Mouse (Mus musculus): ENCODE results near the gene Zfp800.
A peak's percentile ranks its signal among the peaks of the same experiment; 100 is the strongest.

The Zfp800 gene

GRCm38 (mm10) chr6:28397681-28398203 lies at the start of gene Zfp800:
Gene Zfp800 (minus strand): TSS chr6:28398005.
- DNase-seq (ENCODE audit: low spot score) = no peak

GRCm38 (mm10) chr6:28431538-28431855 lies 33.7 kb upstream of the Zfp800 start:
- no peak for DNase-seq (ENCODE audit: low spot score)

- DNase-seq (ENCODE audit: low spot score) = no peak
Observed at GRCm38 (mm10) chr6:28430795-28431537, 33.2 kb upstream of the Zfp800 start.

GRCm38 (mm10) chr6:28429870-28430269 lies 32.1 kb upstream of the Zfp800 start:
- DNase-seq (ENCODE audit: low spot score) = no peak

GRCm38 (mm10) chr6:28428290-28428689 lies 30.5 kb upstream of the Zfp800 start, which contains the start of gene Gcc1:
Gene Gcc1 (minus strand): TSS chr6:28428390.
- DNase-seq (ENCODE audit: low spot score) = no peak

GRCm38 (mm10) chr6:28427096-28427839 lies 29.5 kb upstream of the Zfp800 start, which contains the start of gene Fscn3:
Gene Fscn3 (plus strand): TSS chr6:28427789.
- no peak for DNase-seq (ENCODE audit: low spot score)

- DNase-seq (ENCODE audit: low spot score) = no peak
Observed at GRCm38 (mm10) chr6:28425019-28425418, 27.2 kb upstream of the Zfp800 start.

GRCm38 (mm10) chr6:28423767-28424695 lies 26.2 kb upstream of the Zfp800 start:
- DNase-seq (ENCODE audit: low spot score) = peak; percentile 61

GRCm38 (mm10) chr6:28423313-28423712 lies 25.5 kb upstream of the Zfp800 start, which contains the start of gene Arf5:
Gene Arf5 (plus strand): TSS chr6:28423560.
- DNase-seq (ENCODE audit: low spot score) = peak; percentile 93

- DNase-seq (ENCODE audit: low spot score) = no peak
Observed at GRCm38 (mm10) chr6:28422651-28423290, 25.0 kb upstream of the Zfp800 start.

- peak; percentile 98 for DNase-seq (ENCODE audit: low spot score)
Observed at GRCm38 (mm10) chr6:28421469-28422000, 23.7 kb upstream of the Zfp800 start.

- no peak for DNase-seq (ENCODE audit: low spot score)
Observed at GRCm38 (mm10) chr6:28420865-28421264, 23.1 kb upstream of the Zfp800 start.

- no peak for DNase-seq (ENCODE audit: low spot score)
Observed at GRCm38 (mm10) chr6:28420361-28420760, 22.6 kb upstream of the Zfp800 start.

GRCm38 (mm10) chr6:28419673-28420072 lies 21.9 kb upstream of the Zfp800 start:
- DNase-seq (ENCODE audit: low spot score) = no peak

- DNase-seq (ENCODE audit: low spot score) = no peak
Observed at GRCm38 (mm10) chr6:28418449-28418848, 20.6 kb upstream of the Zfp800 start.

- no peak for DNase-seq (ENCODE audit: low spot score)
Observed at GRCm38 (mm10) chr6:28416981-28417380, 19.2 kb upstream of the Zfp800 start.

- DNase-seq (ENCODE audit: low spot score) = no peak
Observed at GRCm38 (mm10) chr6:28411236-28411635, 13.4 kb upstream of the Zfp800 start.

- DNase-seq (ENCODE audit: low spot score) = no peak
Observed at GRCm38 (mm10) chr6:28410053-28410452, 12.2 kb upstream of the Zfp800 start.

- DNase-seq (ENCODE audit: low spot score) = no peak
Observed at GRCm38 (mm10) chr6:28399791-28400190, 2.0 kb upstream of the Zfp800 start.

- DNase-seq (ENCODE audit: low spot score) = no peak
Observed at GRCm38 (mm10) chr6:28398726-28399125, 921 bp upstream of the Zfp800 start.

- DNase-seq (ENCODE audit: low spot score) = no peak
Observed at GRCm38 (mm10) chr6:28396853-28397457, 850 bp downstream of the Zfp800 start.

All from spleen, adult 12 weeks (tissue).